Mouse (Mus musculus) G1E (cell line): ENCODE data around the gene Synrg.

ENCODE experiments used
- CTCF ChIP-seq: IDR thresholded peaks from 2 replicates; pipeline ENCODE4 v1.5.1; 2012; ENCODE audit warnings: low read depth, low read length, inconsistent platforms, mixed read lengths
- GATA1 ChIP-seq: IDR thresholded peaks from 2 replicates; pipeline ENCODE4 v1.6.1; 2012; ENCODE audit warnings: borderline replicate concordance, low read length, inconsistent platforms, mixed read lengths

DNA sequence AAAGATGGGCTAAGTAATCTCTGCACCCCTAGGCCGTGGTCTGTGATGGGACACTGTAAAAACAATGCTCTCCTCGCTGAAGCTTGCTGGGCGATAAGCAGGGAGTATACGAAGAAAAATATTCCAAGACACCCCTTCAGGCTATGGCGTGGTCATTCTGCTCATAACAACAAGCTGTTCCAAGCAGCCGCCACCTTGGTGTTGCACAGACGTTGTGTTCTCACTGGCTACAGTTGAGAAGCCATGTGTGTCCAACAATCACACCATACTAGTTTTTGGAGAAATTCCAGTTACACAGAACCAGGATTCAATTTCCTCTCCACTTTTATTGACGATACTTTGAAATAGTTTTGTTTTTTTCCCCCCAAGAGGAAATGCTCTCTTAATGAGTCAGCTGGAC is 25.7 kb upstream of the Synrg start:
- TF ChIP-seq CTCF (no peak), GATA1 (no peak)
